Mouse (Mus musculus): Measurements from ENCODE around the gene Mif4gd.

Gene Mif4gd

DNA sequence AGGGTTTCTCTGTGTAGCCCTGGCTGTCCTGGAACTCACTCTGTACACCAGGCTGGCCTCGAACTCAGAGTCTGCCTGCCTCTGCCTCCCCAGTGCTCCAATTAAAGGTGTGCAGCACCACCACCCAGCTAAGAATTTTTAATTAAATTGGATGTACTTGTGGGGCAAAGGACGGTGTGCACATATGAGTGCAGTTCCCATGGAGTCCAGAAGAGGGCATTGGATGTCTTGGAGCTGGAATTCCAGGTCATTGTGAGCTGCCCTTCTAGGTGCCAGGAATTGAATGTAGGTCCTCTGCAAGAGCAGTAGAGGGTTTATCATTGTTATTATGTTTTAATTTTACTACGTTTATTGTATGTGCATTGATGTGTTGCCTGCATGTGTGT, 18.7 kb upstream of the Mif4gd start:
- no peak for DNase-seq

DNA sequence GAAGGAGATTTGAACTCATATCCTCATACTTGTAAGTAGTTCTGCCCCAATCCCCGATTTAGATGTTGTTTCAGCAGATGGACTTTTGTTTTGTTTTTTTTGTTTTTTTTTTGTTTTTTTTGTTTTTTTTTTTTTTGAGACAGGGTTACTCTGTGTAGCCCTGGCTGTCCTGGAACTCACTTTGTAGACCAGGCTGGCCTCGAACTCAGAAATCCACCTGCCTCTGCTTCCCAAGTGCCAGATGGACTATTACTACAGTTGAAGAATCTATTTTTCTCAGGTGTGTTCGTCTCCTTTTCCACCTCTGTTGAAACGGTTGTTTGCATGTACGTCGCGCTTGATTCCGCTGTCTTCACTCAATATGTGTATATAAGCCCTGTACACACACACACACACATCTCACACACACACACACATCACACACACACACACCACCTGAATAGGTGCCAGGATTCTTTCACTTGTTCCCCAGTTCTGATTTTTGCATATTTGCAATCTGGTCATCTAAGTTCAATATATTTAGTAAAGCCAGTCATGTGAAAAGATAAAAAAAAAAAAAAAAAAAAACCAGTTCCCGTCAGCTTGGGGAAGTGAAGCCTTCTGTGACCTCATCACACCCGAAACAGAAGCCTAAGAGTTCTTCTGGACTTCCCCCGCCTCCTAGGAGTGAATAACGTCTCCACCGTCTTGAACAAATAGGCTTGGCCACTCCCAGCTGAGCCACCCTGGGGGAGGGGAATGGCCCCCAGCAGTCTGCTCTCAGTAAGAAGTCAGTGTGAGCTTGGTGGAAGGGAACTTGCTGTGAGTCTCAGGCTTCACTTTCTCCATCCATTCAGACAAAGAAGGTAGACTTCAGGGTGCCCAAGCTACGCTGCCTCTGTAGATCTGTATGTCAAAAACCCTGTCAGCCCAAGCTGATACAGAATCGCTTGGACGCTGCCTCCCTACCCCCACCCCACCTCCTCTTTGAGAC, 18.0 kb upstream of the Mif4gd start:
- DNase-seq = peak; percentile 82 to 87

GRCm38 (mm10) chr11:115629734-115630531, 17.2 kb upstream of the Mif4gd start:
- no peak for DNase-seq

GRCm38 (mm10) chr11:115628465-115629101, 15.8 kb upstream of the Mif4gd start:
- no peak for DNase-seq

DNA sequence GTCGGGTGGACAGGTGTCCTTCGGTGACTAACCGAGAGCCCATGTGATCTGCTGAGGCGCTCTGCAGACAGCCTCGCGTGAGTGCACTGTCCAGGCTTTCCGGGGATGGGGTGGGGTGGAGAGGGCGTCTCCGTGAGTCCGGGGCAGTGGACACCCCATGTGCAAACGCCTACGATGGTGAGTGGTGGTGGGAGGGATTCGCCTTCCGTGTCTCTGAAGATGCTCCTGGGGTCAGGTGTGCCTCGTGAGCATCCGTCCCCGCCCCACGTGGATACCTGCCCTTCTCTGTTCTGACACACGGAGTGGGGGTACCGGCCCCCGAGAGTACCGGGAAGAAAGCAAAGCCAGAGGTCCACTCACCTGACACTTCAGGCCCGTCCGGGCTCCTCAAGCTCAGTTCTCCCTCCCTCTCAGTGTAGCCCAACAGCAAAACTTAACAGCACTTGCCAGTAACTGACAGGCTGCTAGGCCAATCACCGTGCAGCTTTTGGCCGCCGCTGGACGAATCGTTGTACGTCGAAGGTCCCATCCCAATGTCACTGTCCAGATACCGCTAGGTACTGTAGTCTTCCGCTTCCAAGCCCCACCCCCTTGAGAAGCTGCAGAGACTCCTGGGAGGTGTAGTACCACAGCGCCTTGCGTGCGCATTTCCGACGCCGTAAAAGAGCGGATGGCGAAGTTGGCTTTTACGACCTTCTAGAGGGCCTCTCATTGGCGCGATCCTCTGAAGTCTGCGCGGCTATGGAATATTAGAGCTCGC, 15.1 kb upstream of the Mif4gd start, which contains the start of gene Slc25a19:
TSS of gene Slc25a19 (minus strand) at position 591 of the 760 bp plus-strand sequence.
- DNase-seq = peak; percentile 97 to 98

GRCm38 (mm10) chr11:115626824-115627616, 14.3 kb upstream of the Mif4gd start:
- DNase-seq = no peak

- DNase-seq = no peak
These were observed 13.1 kb upstream of the Mif4gd start for GRCm38 (mm10) chr11:115625877-115626276.

- DNase-seq = no peak
These were observed 10.8 kb upstream of the Mif4gd start for GRCm38 (mm10) chr11:115623487-115624070.

DNA sequence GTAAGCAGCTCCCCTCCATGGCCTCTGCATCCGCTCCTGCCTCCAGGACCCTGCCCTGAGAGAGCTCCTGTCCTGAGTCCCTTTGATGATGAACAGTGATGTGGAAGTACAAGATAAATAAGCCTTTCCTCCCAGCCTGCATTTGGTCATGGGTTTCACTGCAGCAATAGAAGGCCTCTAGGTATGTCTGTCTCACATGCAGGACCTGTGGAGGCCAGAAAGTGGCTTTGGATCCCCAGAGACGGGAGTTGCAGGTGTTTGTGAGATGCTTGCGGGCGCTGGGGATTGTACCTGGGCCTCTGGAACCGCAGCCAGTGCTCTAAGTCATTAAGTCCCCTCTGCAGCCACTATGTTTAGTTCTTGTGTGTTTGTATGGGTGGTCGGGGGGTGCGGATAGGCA, 7.2 kb upstream of the Mif4gd start:
- DNase-seq = no peak

- no peak for DNase-seq
These were observed 6.2 kb upstream of the Mif4gd start for GRCm38 (mm10) chr11:115618732-115619516.

DNA sequence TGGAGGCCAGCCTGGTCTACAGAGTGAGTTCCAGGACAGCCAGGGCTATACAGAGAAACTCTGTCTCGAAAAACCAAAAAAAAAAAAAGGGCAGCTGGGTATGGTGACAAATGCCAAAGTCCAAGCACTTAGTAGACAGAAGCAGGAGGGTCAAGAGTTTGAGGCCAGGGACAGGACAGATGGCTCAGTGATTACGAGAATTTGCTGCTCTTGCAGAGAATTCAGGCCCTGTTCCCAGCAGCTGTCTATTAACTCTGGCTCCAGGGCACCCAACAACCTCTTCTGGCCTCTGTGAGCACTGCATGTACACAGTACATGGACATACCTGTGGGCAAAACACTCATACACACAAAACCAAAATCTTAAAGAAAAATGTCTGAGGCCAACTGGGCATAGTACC, 5.2 kb upstream of the Mif4gd start:
- no peak for DNase-seq

DNA sequence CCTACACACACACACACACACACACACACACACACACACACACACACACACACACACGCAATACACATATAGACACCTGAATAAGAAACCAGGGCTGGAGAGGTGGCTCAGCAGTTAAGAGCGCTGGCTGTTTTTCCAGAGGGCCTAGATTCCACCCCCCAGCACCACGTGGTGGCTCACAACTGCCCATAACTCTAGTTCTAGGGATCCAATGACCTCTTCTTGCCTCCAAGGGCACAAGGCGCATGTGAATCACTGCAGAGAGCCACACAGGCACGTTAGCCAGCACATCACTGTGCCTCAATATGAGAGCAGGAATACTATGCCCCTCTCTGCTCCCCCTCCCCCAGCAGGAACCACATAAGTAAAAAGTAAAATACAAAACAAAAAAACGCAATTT, 4.1 kb upstream of the Mif4gd start:
- DNase-seq = no peak

DNA sequence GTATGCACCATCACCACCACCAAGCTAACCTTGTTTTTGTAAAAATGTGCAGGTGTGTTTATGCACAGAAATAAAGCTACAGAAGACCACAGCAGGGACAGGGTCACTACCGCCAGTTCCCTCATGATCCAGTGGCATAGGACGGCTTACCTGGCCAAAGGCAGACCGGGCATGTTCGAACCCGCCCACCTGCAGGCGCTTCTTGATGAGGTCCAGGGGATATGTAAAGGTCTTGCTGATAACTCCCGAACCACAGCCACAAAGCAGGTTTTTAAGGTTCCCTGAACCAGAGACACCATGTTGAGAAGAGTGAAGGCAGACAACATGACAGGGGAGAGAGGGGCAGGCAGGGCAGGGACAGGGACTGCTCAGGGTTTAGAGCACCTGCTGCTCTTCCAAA, 3.6 kb upstream of the Mif4gd start:
- DNase-seq = no peak

DNA sequence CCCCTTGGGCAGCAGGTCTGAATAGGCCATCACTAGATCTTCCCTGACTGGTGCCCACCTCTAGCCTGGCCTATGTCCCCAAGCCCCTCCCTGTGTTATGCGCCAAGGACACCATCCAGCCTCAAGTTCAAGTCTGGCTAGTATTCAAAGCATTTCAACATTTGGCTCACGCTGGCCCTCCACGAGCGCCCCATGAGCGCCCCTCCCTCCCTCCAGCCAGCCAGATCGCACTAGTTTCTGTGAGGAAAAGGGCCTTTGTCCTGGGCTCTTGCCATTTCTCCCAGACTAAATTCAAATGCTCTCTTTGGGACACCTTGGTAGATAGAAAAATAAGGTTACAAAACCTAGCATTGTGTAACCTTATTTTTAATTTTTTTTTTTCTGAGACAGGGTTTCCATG, 3.1 kb upstream of the Mif4gd start:
- DNase-seq = no peak

DNA sequence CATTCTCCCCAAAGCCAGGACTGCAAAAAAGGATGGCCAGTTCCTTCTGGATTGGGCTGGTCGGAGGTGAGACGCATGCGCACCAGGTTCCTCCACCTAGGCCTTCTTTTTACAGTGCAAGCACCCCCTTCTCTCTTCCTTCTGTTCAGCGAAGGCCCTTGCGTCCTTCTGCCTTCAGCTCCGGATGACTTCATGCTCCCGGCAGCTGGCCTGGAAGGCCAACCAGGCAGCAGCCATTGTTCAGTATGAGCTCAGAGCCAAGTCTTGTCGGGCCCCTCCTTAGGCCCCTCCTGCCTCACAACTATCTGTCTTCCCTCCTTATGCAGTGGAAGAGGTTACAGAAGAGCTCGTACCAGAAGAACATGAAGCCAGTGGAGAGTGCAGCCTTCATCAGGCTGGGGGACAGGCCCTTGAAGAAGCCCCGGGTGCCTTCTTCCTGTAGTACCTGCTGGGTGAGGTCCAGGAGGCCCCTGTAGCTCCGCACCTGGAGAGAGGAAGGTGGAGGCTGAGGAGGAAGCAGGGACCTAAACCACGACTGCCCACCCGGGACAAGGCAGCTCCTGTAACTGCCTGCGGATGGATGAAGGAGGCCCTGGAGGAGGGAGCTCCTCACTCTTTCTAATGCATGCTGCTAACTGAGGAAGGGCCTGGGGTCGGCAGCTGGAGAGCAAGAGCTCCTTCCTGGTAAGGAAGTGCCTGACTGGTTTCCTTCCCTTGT, 2.5 kb upstream of the Mif4gd start:
- no peak for DNase-seq

GRCm38 (mm10) chr11:115614346-115615107, 1.8 kb upstream of the Mif4gd start:
- DNase-seq = no peak

DNA sequence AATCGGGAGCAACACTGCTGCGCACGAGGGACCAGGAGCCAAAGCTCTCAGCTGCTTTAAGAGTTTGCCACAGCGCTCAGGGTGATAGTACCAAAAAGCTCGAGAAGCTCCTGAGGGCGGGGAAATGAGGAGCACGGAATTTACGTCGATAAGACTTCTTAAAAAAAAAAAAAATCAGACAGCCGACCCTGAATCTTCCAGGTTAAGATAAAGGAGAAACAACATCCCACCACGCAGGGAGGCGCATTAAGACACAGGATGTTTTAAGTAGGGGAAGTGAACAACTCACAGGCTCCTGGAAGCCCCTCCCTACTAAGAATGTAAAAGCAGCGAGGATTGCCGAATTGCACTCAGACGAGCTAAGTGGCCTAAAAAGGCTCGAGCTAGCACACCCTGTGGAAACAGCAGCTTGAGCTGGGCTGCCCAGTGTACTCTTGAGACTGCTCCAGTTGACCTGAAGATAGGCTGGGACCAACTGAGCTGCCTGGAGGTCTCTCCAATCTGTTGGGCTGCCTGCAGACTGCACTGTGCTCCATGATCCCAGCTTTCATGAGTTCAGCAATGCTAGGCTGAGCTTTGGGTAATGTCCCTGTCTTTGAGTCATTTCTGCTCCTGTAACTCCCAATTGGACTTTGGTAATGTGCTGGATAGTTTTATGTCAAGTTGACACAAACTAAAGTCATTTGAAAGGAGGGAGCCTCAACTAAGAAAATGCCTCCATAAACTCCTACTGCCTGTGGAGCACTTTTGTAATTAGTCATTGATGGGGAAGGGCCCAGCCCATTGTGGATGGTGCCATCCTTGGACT, 573 bp upstream of the Mif4gd start:
- DNase-seq = no peak

GRCm38 (mm10) chr11:115612059-115612409, 735 bp downstream of the Mif4gd start:
- peak in 1 of 2 experiments; percentile 51 for DNase-seq
